Mouse (Mus musculus) neutrophil, adult 65 days (primary cell): ENCODE data around the gene Fstl3. TPM values are rescaled to one million over a fixed set of nuclear protein-coding genes. Genes with fewer than 3 reads are reported as not detected.

Experiments
- total RNA-seq: library from RNA; stranded (reverse); gene quantifications from 2 replicates; pipeline ENCODE4 v1.2.4, GENCODE M21; 2023

Gene Fstl3
- total RNA-seq = 3.4 and 5.5 TPM in 2 replicates

GRCm38 (mm10) chr10:79777103-79777531 is at the start of gene Fstl3:
Gene Fstl3, plus strand, starts transcription at chr10:79777272.

GRCm38 (mm10) chr10:79745898-79746773 is 30.9 kb upstream of the Fstl3 start, which contains the start of gene Polrmt:
Gene Polrmt, minus strand, starts transcription at chr10:79746581.

GRCm38 (mm10) chr10:79754856-79755516 is 22.1 kb upstream of the Fstl3 start, which contains the start of gene Fgf22:
Gene Fgf22, plus strand, starts transcription at chr10:79755076.

DNA sequence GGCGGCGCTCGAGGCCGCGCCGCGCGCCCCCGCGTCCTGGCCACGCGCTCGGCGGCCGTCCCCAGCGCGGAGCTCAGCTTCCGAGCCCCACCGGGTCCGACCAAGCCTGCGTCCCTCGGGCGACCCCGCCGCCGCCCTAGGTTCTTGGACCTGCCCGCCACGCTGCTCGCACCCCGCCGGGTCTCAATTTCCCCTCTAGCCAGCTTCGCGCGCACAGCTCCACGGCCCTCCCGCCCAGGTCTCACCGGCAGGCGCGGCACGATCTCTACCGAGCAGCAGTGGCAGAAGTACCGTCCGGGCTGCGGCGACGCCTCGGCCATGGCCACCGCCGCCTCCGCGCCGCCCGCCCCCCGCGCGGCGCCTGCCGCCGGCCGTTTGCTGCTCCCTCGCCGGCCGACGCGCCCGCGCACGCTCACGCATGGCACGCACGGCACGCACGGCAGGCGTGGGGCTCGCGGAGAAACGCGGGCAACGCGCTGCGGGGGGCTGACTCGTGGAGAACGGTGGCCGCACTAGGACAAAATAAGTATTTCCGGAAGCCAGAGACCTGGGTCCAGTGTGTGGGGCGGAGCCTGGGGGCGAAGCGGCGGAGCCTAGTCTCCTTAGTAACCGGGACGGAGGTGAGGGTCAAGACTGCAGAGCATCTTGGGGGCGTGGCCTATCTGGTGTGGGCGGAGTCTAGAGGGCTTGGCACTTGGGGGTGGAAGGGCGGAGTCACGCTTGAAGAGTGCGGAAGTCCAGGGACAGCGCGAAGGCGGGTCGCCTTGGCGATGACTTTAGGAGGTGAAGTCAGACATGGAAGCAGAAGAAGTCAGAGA is 10.4 kb upstream of the Fstl3 start, which contains the start of gene Rnf126:
Gene Rnf126, minus strand, starts transcription at position 445 of the 818 bp plus-strand sequence.

GRCm38 (mm10) chr10:79790861-79791260 is 13.8 kb downstream of the Fstl3 start, which contains the start of gene Prss57:
Gene Prss57, minus strand, starts transcription at chr10:79790961.

DNA sequence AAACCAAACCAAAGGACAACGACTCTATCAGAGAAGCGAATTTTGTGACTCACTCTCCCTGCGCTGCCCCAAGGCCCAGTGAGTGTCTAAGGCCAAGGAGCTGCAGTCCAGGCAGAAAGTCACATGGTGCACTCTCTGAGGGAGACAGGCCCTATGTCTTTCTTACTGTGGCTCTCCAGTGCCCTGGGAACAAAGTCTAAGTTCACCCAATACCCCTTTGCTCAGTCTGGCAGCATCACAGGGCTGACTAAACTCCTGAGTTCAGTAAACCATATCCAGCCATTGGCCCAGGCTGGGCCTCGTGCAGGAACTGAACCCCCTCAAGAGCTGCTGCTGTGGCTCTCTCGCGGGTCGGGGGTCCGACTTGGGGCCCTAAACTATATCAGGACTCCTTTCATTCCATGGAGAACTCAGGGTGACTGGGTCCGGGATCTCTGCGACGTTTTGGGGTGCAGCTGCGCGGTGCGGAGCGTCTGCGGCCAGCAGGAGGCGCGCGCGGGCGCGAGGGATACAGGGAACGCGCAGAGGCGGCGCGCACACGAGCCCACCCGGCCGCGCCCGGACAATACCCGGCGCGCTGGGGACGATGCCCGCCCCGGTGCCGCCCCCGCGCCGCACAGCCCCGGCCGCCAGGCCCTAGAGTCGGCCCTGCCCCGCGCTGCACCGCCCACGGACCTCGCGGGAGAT is 16.1 kb downstream of the Fstl3 start, which contains the start of gene Palm:
Gene Palm, plus strand, starts transcription at position 522 of the 687 bp plus-strand sequence.

GRCm38 (mm10) chr10:79820782-79821181 is 43.7 kb downstream of the Fstl3 start, which contains the start of gene Misp:
Gene Misp, plus strand, starts transcription at chr10:79820989.

Other genes with a start within 250 kb of the Fstl3 start
- gene Plpp2, start 243.5 kb upstream of the Fstl3 start, total RNA-seq = 3.0 and 4.0 TPM in 2 replicates
- 7.8 and 8.8 TPM in 2 replicates for gene Mier2, start 222.1 kb upstream of the Fstl3 start, total RNA-seq
- gene Theg, start 189.9 kb upstream of the Fstl3 start, total RNA-seq = not detected in 2 replicates
- not detected in 2 replicates for gene C2cd4c, start 163.2 kb upstream of the Fstl3 start, total RNA-seq
- not detected in 2 replicates for gene Shc2, start 139.4 kb upstream of the Fstl3 start, total RNA-seq
- not detected in 2 replicates for gene Odf3l2, start 131.5 kb upstream of the Fstl3 start, total RNA-seq
- gene Madcam1, start 112.7 kb upstream of the Fstl3 start, total RNA-seq = not detected in 2 replicates
- 16.1 and 19.4 TPM in 2 replicates for gene Tpgs1, start 107.9 kb upstream of the Fstl3 start, total RNA-seq
- 62.7 and 69.8 TPM in 2 replicates for gene Cdc34, start 95.1 kb upstream of the Fstl3 start, total RNA-seq
- 1.6 and 2.3 TPM in 2 replicates for gene Gzmm, start 88.3 kb upstream of the Fstl3 start, total RNA-seq
- gene Bsg, start 72.8 kb upstream of the Fstl3 start, total RNA-seq = 78.7 and 95.6 TPM in 2 replicates
- gene Hcn2, start 60.6 kb upstream of the Fstl3 start, total RNA-seq = not detected in 2 replicates
- gene Polrmt, start 30.7 kb upstream of the Fstl3 start, total RNA-seq = 10.1 and 11.3 TPM in 2 replicates
- not detected in 2 replicates for gene Fgf22, start 22.2 kb upstream of the Fstl3 start, total RNA-seq
- gene Rnf126, start 10.3 kb upstream of the Fstl3 start, total RNA-seq = 18.7 and 24.0 TPM in 2 replicates
- gene Prss57, start 13.7 kb downstream of the Fstl3 start, total RNA-seq = 15.8 and 16.6 TPM in 2 replicates
- gene Palm, start 16.3 kb downstream of the Fstl3 start, total RNA-seq = 104 and 146 TPM in 2 replicates
- gene Misp, start 43.7 kb downstream of the Fstl3 start, total RNA-seq = 0.60 and 1.1 TPM in 2 replicates
- gene Ptbp1, start 77.2 kb downstream of the Fstl3 start, total RNA-seq = 224 and 230 TPM in 2 replicates
- 374 and 461 TPM in 2 replicates for gene Prtn3, start 97.2 kb downstream of the Fstl3 start, total RNA-seq
- 21.5 and 22.3 TPM in 2 replicates for gene Plppr3, start 97.4 kb downstream of the Fstl3 start, total RNA-seq
- 409 and 433 TPM in 2 replicates for gene Elane, start 109.0 kb downstream of the Fstl3 start, total RNA-seq
- gene Cfd, start 113.6 kb downstream of the Fstl3 start, total RNA-seq = not detected in 2 replicates
- gene Med16, start 131.7 kb downstream of the Fstl3 start, total RNA-seq = 38.8 and 45.7 TPM in 2 replicates
- gene Gm26602, start 133.6 kb downstream of the Fstl3 start, total RNA-seq = not detected in 2 replicates
- 5.0 and 5.7 TPM in 2 replicates for gene Kiss1r, start 139.7 kb downstream of the Fstl3 start, total RNA-seq
- 563 and 732 TPM in 2 replicates for gene R3hdm4, start 143.9 kb downstream of the Fstl3 start, total RNA-seq
- gene Arid3a, start 149.8 kb downstream of the Fstl3 start, total RNA-seq = 203 and 226 TPM in 2 replicates
- 13.5 and 19.5 TPM in 2 replicates for gene Wdr18, start 182.9 kb downstream of the Fstl3 start, total RNA-seq
- gene Grin3b, start 193.4 kb downstream of the Fstl3 start, total RNA-seq = 0.16 and 0.19 TPM in 2 replicates
- gene Tmem259, start 207.1 kb downstream of the Fstl3 start, total RNA-seq = 65.1 and 75.1 TPM in 2 replicates
- gene Cnn2, start 211.3 kb downstream of the Fstl3 start, total RNA-seq = 381 and 568 TPM in 2 replicates
- 105 and 153 TPM in 2 replicates for gene Abca7, start 219.2 kb downstream of the Fstl3 start, total RNA-seq
- 445 and 546 TPM in 2 replicates for gene Arhgap45, start 239.4 kb downstream of the Fstl3 start, total RNA-seq